Mouse (Mus musculus): ENCODE data around the gene Arl10. TPM values are rescaled to one million over a fixed set of nuclear protein-coding genes. Genes with fewer than 3 reads are reported as not detected.

Arl10 gene
- polyA plus RNA-seq, 1 experiment from 2014 or later: 34.5 TPM

- ATAC-seq (ENCODE audit: insufficient read depth, low FRiP score, low TSS enrichment) (no peak), DNase-seq (ENCODE audit: low spot score) (no peak)
- H3K27ac ChIP-seq (ENCODE audit: low read depth, low read length): no peak overlapping the region
- WGBS: 84% methylated on average over 8 of the region's 8 CpGs
- H3K36me3 ChIP-seq (ENCODE audit: control insufficient read depth, insufficient read depth, low read length): no peaks in the 10 kb centered on the region
- no peak overlapping the region for H3K4me3 ChIP-seq (ENCODE audit: low read depth, low read length)
- no peaks in the 10 kb centered on the region for H3K27me3 ChIP-seq (ENCODE audit: control insufficient read depth, insufficient read depth, low read length)
- H3K4me1 ChIP-seq (ENCODE audit: control insufficient read depth, insufficient read depth, low read length): 0 out of 2 replicates have a peak, but pooled peaks cover 3% of the 10 kb centered on the region
- H3K9me3 ChIP-seq (ENCODE audit: control insufficient read depth, low read length): no peaks in the 10 kb centered on the region
- no peak overlapping the region for H3K9ac ChIP-seq (ENCODE audit: low read length)
- H3K4me2 ChIP-seq (ENCODE audit: low read depth): no peak overlapping the region
These were observed 41.5 kb downstream of the Arl10 start for GRCm38 (mm10) chr13:54616307-54616706.

- H3K9me3 ChIP-seq (ENCODE audit: control insufficient read depth, low read length): no peaks in the 10 kb centered on the region
- 71% methylated on average over 6 of the region's 6 CpGs for WGBS
- ATAC-seq (ENCODE audit: insufficient read depth, low FRiP score, low TSS enrichment): no peak
- H3K9ac ChIP-seq (ENCODE audit: low read length): no peak overlapping the region
- DNase-seq (ENCODE audit: low spot score): no peak
- no peaks in the 10 kb centered on the region for H3K4me1 ChIP-seq (ENCODE audit: control insufficient read depth, insufficient read depth, low read length)
- H3K36me3 ChIP-seq (ENCODE audit: control insufficient read depth, insufficient read depth, low read length): no peaks in the 10 kb centered on the region
- H3K4me3 ChIP-seq (ENCODE audit: low read depth, low read length): no peak overlapping the region
- H3K27me3 ChIP-seq (ENCODE audit: control insufficient read depth, insufficient read depth, low read length): no peaks in the 10 kb centered on the region
- no peak overlapping the region for H3K27ac ChIP-seq (ENCODE audit: low read depth, low read length)
- no peak overlapping the region for H3K4me2 ChIP-seq (ENCODE audit: low read depth)
These were observed 42.2 kb downstream of the Arl10 start for GRCm38 (mm10) chr13:54616998-54617397.

- 12% methylated on average over 44 of the region's 44 CpGs for WGBS
- peak; percentile 97 for ATAC-seq (ENCODE audit: insufficient read depth, low FRiP score, low TSS enrichment)
- H3K4me3 ChIP-seq (ENCODE audit: low read depth, low read length): peak within 1 kb of the TSS; percentile 98
These were observed 46.5 kb downstream of the Arl10 start, which contains the start of gene Faf2 for GRCm38 (mm10) chr13:54621155-54621932. TSS of gene Faf2 (plus strand) at chr13:54621784.

GRCm38 (mm10) chr13:54621960-54622521, 47.2 kb downstream of the Arl10 start:
- no peaks in the 10 kb centered on the region for H3K36me3 ChIP-seq (ENCODE audit: control insufficient read depth, insufficient read depth, low read length)
- H3K9me3 ChIP-seq (ENCODE audit: control insufficient read depth, low read length): no peaks in the 10 kb centered on the region
- H3K4me3 ChIP-seq (ENCODE audit: low read depth, low read length): peak overlapping the region; percentile 98
- peak overlapping the region; percentile 76 for H3K4me2 ChIP-seq (ENCODE audit: low read depth)
- peak; percentile 35 for ATAC-seq (ENCODE audit: insufficient read depth, low FRiP score, low TSS enrichment)
- H3K4me1 ChIP-seq (ENCODE audit: control insufficient read depth, insufficient read depth, low read length): no peaks in the 10 kb centered on the region; the same call in 1 of the 2 replicates
- DNase-seq (ENCODE audit: low spot score): peak; percentile 22
- peak overlapping the region; percentile 78 for H3K27ac ChIP-seq (ENCODE audit: low read depth, low read length)
- 2% methylated on average over 26 of the region's 27 CpGs for WGBS
- no peaks in the 10 kb centered on the region for H3K27me3 ChIP-seq (ENCODE audit: control insufficient read depth, insufficient read depth, low read length)
- peak overlapping the region; percentile 95 for H3K9ac ChIP-seq (ENCODE audit: low read length)

More at GRCm38 (mm10) chr13:54621155-54621932, 46.5 kb downstream of the Arl10 start, which contains the start of gene Faf2:
- H3K27ac ChIP-seq (ENCODE audit: low read depth, low read length): peak within 1 kb of the TSS; percentile 78
- H3K27me3 ChIP-seq (ENCODE audit: control insufficient read depth, insufficient read depth, low read length): no peaks in the 10 kb centered on the region
- H3K4me1 ChIP-seq (ENCODE audit: control insufficient read depth, insufficient read depth, low read length): no peaks in the 10 kb centered on the region; the same call in 1 of the 2 replicates
- H3K9me3 ChIP-seq (ENCODE audit: control insufficient read depth, low read length): no peaks in the 10 kb centered on the region
- H3K36me3 ChIP-seq (ENCODE audit: control insufficient read depth, insufficient read depth, low read length): no peaks in the 10 kb centered on the region
- peak within 1 kb of the TSS; percentile 76 for H3K4me2 ChIP-seq (ENCODE audit: low read depth)
- DNase-seq (ENCODE audit: low spot score): peak; percentile 99
- H3K9ac ChIP-seq (ENCODE audit: low read length): peak within 1 kb of the TSS; percentile 95

GRCm38 (mm10) chr13:54629128-54629527, 54.3 kb downstream of the Arl10 start:
- 94% methylated on average over 4 of the region's 4 CpGs for WGBS
- ATAC-seq (ENCODE audit: insufficient read depth, low FRiP score, low TSS enrichment) (no peak), DNase-seq (ENCODE audit: low spot score) (no peak)
- Histone ChIP-seq H3K27ac (ENCODE audit: low read depth, low read length) (no peak overlapping the region), H3K27me3 (ENCODE audit: control insufficient read depth, insufficient read depth, low read length) (no peaks in the 10 kb centered on the region), H3K36me3 (ENCODE audit: control insufficient read depth, insufficient read depth, low read length) (no peaks in the 10 kb centered on the region), H3K4me3 (ENCODE audit: low read depth, low read length) (no peak overlapping the region), H3K9ac (ENCODE audit: low read length) (no peak overlapping the region), H3K4me1 (ENCODE audit: control insufficient read depth, insufficient read depth, low read length) (no peaks in the 10 kb centered on the region), H3K9me3 (ENCODE audit: control insufficient read depth, low read length) (no peaks in the 10 kb centered on the region), H3K4me2 (ENCODE audit: low read depth) (no peak overlapping the region)

Small RNAs within 50 kb of the gene (microRNA-seq; reads per million reads assigned to microRNA genes)
- not detected for gene Gm24195

Other genes with a start within 250 kb of the Arl10 start
- 11.2 and 11.7 TPM in 2 replicates for gene Cplx2, start 203.7 kb upstream of the Arl10 start, polyA plus RNA-seq (2014; fragmentation: Nextera tagmentation; extraction: Ambion mirVana)
- gene Thoc3, start 106.2 kb upstream of the Arl10 start, polyA plus RNA-seq (2014; fragmentation: Nextera tagmentation; extraction: Ambion mirVana): 153 and 154 TPM in 2 replicates
- gene Simc1, start 71.2 kb upstream of the Arl10 start, polyA plus RNA-seq (2014; fragmentation: Nextera tagmentation; extraction: Ambion mirVana): 19.5 and 26.6 TPM in 2 replicates
- 254 and 284 TPM in 2 replicates for gene 4833439L19Rik, start 9.6 kb upstream of the Arl10 start, polyA plus RNA-seq (2014; fragmentation: Nextera tagmentation; extraction: Ambion mirVana)
- 66.6 and 71.7 TPM in 2 replicates for gene Nop16, start 15.1 kb downstream of the Arl10 start, polyA plus RNA-seq (2014; fragmentation: Nextera tagmentation; extraction: Ambion mirVana)
- 147 and 160 TPM in 2 replicates for gene Higd2a, start 15.2 kb downstream of the Arl10 start, polyA plus RNA-seq (2014; fragmentation: Nextera tagmentation; extraction: Ambion mirVana)
- gene Cltb, start 36.3 kb downstream of the Arl10 start, polyA plus RNA-seq (2014; fragmentation: Nextera tagmentation; extraction: Ambion mirVana): 30.9 and 34.1 TPM in 2 replicates
- gene Faf2, start 46.8 kb downstream of the Arl10 start, polyA plus RNA-seq (2014; fragmentation: Nextera tagmentation; extraction: Ambion mirVana): 99.0 and 102 TPM in 2 replicates
- 126 and 130 TPM in 2 replicates for gene Rnf44, start 118.9 kb downstream of the Arl10 start, polyA plus RNA-seq (2014; fragmentation: Nextera tagmentation; extraction: Ambion mirVana)
- gene Cdhr2, start 126.4 kb downstream of the Arl10 start, polyA plus RNA-seq (2014; fragmentation: Nextera tagmentation; extraction: Ambion mirVana): 0.07 and 0.15 TPM in 2 replicates
- gene Gprin1, start 174.9 kb downstream of the Arl10 start, polyA plus RNA-seq (2014; fragmentation: Nextera tagmentation; extraction: Ambion mirVana): 13.3 and 14.5 TPM in 2 replicates
- 2.7 and 3.7 TPM in 2 replicates for gene Sncb, start 191.6 kb downstream of the Arl10 start, polyA plus RNA-seq (2014; fragmentation: Nextera tagmentation; extraction: Ambion mirVana)
- not detected in 2 replicates for gene Eif4e1b, start 209.0 kb downstream of the Arl10 start, polyA plus RNA-seq (2014; fragmentation: Nextera tagmentation; extraction: Ambion mirVana)
- 17.6 and 21.3 TPM in 2 replicates for gene Tspan17, start 214.4 kb downstream of the Arl10 start, polyA plus RNA-seq (2014; fragmentation: Nextera tagmentation; extraction: Ambion mirVana)

Data from neural tube, embryonic 11.5 days (tissue).